Mouse (Mus musculus) natural killer cell, adult 2 months (primary cell): Measurements from ENCODE around the gene Npas4.
A peak's percentile ranks its signal among the peaks of the same experiment; 100 is the strongest.
"Not testable (repeated sequence)": the region's sequence is repeated elsewhere in the genome, so short reads cannot be mapped to it uniquely, and the experiment has no call there.

ENCODE experiments used
- DNase-seq, 2 experiments: peaks; one replicate each; pipeline ENCODE4 v3.0.0; 2022; ENCODE audit warnings: low spot score in 2 of 2

The Npas4 gene

DNA sequence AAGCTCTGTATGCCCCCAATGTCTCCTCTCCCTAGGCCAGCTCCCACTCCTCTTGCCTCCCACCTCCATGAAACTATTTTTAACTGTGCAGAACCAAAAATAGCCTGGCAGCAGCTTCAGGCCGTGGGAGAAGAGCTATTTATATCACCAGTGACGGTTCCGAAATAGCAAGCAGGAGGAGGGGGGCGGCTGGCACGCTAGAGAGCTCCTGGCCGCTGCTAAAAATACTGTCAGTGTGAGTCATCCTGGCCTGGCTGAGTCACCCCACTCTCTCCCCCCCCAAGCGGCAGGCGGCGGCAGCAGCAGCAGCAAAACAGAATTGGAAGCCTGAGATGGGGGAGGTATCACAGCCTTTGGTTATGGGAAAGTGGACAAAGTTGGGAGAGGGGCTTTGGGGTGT is 2.8 kb upstream of the Npas4 start:
- DNase-seq: peak; percentile 51 to 53

DNA sequence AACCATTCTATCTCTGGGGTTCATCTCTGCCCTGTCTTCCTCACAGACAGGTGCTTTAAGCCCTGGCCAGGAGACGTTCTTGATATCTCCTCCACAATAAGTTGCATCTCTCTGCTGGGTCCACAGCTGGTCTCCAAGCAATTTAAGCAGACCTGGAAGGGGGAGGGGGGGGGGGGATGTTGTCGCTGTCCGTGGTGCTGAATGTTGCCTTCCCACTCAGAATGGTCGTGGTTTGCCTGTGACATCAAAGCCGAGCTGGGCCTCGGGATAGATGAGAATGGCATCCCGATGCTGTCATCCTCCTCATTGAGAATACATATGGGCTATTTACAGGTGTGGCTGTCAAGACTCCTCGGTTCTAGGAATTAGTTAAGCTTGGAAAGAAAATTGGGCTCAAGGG is 2.3 kb upstream of the Npas4 start:
- no peak for DNase-seq

DNA sequence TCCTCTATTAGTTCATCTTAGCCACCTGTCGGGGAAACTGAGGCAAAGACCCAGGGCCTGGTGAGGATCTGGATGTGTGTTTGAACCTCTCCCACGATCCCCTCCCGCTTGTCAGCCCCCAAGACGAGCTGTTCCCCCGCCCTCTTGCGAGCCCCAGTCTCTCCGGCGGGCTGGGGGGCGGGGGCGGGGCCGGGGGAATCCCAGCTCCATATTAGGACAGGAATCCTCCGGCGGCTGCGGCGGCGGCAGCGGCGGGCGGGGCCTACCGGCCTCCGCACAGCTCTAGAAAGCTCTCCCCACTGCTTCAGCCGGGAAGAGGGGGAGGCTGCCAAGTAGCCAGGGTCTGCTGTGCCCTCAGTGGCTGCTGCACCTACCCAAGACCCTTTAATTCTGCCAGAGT is 600 bp upstream of the Npas4 start:
- no peak for DNase-seq

DNA sequence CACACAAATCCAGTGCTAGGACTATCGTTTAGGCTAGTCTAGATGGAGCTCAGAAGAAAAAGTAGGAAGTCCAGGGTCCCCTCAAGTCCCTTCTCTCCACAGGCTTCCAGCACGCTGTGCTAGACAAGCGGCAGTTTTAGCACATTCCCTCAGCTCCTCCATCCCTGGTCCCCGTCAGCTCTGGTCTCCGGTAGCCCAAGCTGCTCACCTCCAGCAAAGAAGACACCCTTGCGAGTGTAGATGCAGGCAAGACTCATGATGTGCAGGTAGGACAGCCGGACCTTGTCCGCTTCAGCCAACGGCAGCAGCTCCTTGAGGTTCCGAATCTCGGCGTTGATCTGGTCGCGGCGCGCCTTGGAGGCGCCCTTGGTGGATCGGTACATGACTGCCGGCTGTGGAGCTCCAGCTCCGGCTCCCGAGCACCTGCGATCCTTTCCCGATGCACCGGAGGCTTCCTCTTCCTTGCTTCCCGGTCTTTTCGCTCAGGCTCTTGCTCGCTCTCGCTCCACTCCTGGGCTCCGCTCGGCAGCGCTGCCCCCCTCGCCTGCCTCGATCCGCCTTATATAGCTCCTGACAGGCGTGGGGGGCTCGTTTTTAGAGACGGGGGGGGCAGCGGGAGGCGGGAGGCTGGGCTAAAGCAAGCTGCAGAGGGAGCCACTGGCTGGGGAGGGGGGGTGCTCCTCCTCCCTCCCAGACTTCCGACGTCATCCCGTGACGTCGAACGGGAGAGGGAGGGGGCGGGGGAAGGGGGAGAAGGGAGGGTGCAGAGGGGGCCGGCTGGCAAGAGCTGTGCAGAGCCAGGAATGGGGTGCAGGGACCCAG is 471 bp downstream of the Npas4 start:
- no peak for DNase-seq

DNA sequence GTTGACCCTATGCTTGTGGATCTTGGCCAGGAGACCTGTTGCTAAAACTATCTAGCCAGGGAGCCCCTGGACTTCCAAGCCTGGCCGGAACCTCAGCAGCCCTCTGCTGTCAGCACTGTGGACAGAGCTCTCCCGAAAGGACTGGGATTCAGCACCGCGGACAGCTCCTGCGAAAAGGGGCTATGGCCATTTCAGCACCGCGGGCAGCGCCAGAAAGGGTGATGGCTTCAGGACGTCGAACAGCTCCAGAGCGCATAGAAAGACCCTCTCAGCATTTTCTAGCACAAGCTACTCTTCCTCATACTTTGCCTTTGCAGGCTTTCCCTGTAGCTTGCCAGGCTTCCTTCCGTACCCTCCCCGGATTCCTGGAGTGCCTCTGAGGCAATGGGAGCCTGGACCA is 1.1 kb downstream of the Npas4 start:
- DNase-seq: peak; percentile 53 to 76

DNA sequence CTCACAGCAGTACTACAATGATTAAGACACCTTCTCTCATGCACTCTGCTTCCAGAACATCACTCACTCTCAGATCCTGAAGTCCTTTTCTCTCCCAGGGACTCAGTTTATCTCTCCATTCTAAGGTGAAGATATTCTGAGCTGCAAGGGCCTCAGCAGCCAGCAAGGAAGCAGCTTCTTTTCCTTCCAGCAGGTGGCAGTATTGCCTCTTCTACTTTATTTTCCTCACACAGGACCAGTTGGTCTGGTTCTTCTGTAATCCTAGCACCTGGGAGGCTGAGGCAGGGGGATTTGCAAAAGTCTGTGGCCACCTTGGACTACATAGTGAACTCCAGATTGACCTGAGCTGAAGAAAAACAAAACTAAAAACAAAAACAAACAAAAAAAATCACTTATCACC is 8.3 kb downstream of the Npas4 start:
- DNase-seq: peak; percentile 27 to 44

DNA sequence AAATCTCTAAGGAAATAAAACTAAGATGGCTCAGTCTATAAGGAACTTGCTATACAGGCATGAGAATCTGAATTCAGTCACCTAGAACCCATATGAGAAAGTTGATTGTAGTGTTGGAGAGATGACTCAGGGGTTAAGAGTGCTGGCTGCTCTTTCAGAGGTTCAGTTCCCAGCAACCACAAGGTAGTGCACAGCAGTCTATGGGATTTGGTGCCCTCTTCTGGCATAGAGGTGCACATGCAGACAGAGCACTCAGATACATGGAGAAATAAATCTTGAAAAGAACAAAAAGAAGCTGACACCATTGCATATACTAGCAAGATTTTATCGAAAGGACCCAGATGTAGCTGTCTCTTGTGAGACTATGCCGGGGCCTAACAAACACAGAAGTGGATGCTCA is 21.9 kb downstream of the Npas4 start:
- peak in 1 of 2 experiments; percentile 17 for DNase-seq

DNA sequence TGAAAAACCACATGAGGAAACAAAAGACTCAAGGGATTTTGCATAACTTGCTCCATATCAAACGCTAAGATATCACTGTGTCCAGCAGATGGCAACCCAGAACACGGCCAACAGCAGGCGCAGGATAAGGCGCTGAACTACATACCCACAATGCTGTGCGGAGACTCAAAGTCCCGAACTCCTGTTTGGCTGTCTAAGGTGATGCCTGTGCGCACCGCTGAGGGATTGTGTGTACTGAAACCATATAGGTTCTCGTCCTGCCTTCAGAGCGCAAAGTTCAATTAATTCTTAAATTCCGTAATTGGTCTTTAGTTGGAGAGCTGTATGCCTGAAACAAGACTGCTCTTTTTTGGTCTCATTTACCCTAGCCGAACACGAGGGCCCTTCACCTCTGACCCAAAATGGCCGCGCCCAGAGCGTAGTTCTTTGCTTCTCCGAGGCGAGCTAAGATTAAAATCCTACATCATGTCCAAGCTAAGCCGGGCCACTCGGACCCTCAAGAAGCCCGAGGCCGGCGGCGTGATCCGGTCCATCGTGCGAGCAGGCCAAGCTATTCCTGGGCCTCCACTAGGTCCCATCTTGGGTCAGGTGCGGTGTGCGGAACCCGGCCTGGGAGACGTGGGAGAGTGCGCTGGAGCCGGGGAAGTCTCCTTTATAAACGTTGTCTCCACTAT is 28.1 kb downstream of the Npas4 start, which contains the start of gene Mrpl11:
Mrpl11 (plus strand) TSS at position 220 of the 674 bp plus-strand sequence.
- DNase-seq: peak; percentile 86 to 90

DNA sequence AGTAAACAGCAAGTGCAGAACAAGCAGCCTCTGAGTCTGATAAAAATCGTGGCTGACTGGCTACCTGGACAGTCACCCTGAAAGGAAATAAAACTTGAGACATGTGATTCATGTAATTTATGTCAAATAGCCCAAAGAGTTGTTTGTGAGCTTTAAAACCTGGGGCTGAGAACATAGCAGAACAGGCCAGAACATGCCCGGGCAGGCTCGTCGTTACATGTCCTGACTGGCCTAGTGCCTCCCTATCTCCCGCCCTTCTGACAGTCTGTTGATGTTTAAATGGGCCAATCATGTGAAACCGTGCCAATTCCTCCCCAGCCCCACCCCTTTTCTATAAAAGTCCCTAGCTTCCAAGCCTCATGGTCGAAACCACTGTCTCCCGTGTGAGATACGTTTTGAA is 41.5 kb downstream of the Npas4 start:
- not testable (repeated sequence) for DNase-seq

DNA sequence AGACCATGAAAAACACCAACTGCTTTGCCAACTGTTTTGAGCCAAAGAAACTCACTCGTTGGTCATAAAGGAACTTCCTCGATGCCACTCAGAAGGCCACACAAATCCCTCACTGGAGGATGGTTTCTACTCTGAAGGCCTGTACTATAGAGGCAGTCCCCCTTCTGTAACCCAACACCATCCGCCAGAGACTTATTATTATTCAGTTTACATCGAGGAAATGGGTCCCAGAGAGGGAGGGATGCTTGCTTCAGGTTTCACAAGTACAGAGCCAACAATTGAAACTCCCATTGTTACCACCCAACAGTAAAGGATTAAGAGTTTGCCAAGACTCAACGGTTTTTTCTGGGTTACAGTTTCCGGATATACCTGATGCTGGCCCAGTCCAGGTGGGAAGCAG is 44.6 kb downstream of the Npas4 start:
- DNase-seq: no peak

DNA sequence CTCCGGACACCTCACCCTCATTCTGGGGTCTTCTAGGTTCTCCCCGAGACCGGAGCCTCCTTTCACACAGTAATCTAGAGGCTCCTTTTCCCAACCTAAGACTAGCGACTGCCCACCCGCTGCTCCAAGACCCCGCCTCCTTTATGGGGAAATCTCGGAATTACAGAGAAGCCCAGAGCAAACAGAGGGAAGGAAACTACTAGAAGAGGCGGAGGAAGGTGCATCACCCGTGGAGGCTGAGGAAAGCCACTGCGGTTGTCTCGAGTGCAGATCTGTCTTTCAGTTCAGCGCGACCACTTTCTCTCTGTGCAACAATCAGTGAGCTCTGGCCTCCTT is 46.9 kb downstream of the Npas4 start:
- no peak for DNase-seq

DNA sequence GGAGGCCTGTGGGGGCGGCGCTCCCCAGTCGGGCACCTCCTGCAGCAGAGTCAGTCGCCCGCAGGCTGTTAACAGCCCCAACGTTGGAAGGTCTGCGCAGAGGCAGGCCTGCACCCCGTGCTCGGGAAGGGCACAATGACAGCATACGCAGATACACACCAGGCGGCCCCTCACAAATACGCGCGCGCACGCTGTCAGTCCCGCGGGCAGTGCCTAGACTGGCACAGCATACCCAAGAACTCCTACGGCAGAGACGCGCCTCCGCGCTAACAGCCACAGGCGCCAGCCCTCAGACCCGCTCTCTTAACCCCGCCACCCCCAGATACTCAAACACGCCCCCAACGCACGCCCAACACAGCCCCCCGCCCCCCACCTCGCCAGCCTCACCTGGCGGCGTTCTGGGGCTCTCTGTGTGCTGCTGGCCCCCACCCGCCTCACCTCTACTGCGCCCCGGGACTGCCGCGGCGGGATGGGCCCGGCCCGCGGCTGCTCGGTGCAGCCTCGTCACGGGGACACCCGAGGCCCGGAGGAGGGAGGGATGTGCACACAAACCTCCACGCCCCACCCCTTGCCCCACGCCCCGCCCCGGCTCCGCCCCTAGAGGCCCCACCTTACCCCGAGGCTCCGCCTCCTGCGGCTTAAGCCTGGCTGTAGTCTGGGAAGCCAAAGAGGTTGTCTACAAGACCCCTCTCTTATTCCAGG is 47.4 kb downstream of the Npas4 start, which contains the start of gene Peli3:
Peli3 (minus strand) TSS at position 577 of the 702 bp plus-strand sequence.
- peak; percentile 55 to 70 for DNase-seq

DNA sequence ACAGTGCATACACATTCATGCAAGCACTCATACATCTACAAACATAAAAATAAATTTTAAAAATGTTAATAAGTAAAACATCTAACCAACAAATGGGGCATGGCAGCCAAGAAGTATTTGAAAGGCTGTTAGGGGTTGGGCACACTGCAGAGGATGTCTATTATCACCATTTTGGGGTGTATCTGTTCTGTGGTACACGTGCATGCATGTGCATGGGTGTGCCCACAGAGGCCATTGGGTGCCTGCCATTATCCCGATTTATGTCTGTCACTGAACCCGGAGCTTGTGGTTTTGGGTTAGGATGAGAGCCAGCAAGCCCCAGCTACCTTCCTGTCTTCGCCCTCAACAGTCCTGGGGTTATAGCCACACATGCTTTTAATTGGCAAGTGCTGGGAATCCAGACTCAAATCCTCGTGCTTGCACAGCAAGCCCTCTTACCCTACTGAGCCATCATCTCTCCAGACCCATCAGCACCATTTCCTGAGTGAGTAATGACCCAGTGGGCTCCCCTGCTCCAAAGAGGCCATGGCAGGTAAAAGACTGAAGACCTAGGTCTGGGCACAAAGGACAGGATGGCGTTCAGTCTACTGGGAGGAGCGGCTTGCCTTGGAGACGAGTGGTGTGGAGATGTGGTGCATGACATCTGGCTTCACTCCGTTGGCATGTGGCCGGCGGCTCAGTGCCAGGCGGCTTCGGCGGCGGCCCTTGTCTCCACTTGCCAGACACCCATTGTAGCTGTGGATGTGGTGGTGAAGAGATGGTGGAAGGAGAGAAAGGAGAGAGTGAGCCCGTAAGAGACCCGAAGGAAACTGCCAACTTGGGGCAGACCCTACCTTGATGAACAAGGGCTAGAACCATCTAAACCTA is 52.4 kb downstream of the Npas4 start:
- no peak for DNase-seq

DNA sequence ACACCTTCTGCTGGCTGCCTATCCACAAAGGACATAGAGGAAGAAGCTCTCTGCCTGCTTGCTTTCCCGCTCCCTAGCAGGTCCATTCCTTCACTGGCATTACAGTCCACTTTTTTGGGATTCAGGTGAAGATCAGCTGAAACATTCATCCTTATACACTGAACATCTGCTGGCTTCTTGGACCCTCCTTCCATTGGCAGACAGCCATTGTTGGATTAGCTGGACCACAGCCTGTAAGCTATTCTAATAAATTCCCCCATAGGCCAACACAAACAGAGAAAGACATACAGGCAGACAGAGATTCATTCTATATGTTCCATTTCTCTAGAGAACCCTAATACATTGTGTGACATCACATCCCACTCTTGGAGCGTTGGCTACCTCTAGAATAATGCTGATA is 53.2 kb downstream of the Npas4 start:
- DNase-seq: no peak
